In genomic region chr4:154926969-154927898, GRCm38 (mm10) we compare ENCODE assay signal across 9 mouse cellular contexts. TPM values are rescaled to one million over a fixed set of nuclear protein-coding genes. Genes with fewer than 3 reads are reported as not detected.
A peak's percentile ranks its signal among the peaks of the same experiment; 100 is the strongest.
DNase-seq lines count a peak whose midpoint lies in the region; ATAC-seq and TF ChIP-seq lines count a peak whose summit lies in the region.
"Had no signal": no experiment of that assay in that cellular context is flagged by ENCODE, and none has a peak within 500 bp of the region (broad histone marks: within the 10 kb centered on the region; RNA-seq: fewer than 3 reads in every experiment).

No protein-coding gene starts in this region.

- H3ac ChIP-seq in myocyte (ENCODE audit: control insufficient read depth, insufficient read length): no peak overlapping the region

- no peak overlapping the region for H3K4me2 ChIP-seq in hindbrain, embryonic 12.5 days (replicated peaks)
- no peak overlapping the region for H3K4me2 ChIP-seq in hindbrain, embryonic 14.5 days (replicated peaks)
- peak overlapping the region; percentile 48 for H3K4me2 ChIP-seq in intestine, embryonic 14.5 days (ENCODE audit: low read length)
- peak overlapping the region; percentile 71 for H3K4me2 ChIP-seq in myocyte (ENCODE audit: low read depth)

- H3K79me2 ChIP-seq in myocyte (ENCODE audit: control insufficient read depth, insufficient read depth): no peaks in the 10 kb centered on the region

- H3K9ac ChIP-seq in hindbrain, embryonic 12.5 days: no peak overlapping the region
- no peak overlapping the region for H3K9ac ChIP-seq in hindbrain, embryonic 14.5 days
- H3K9ac ChIP-seq in intestine, embryonic 14.5 days (ENCODE audit: low read length): no peak overlapping the region

- H3K4me1 ChIP-seq in hindbrain, embryonic 12.5 days: peaks cover 8% of the 10 kb centered on the region; the same call in 1 of the 2 replicates
- H3K4me1 ChIP-seq in hindbrain, embryonic 14.5 days (replicated peaks; ENCODE audit: control insufficient read depth, insufficient read depth, low read length): no peaks in the 10 kb centered on the region
- H3K4me1 ChIP-seq in bone marrow, adult 2 months (ENCODE audit: control insufficient read depth, insufficient read depth, low read length): peaks cover 13% of the 10 kb centered on the region
- H3K4me1 ChIP-seq in intestine, embryonic 14.5 days (replicated peaks; ENCODE audit: control insufficient read depth, insufficient read depth, low read length): peaks cover 25% of the 10 kb centered on the region

- no peak overlapping the region for H3K4me3 ChIP-seq in hindbrain, embryonic 12.5 days
- no peak overlapping the region for H3K4me3 ChIP-seq in hindbrain, embryonic 14.5 days (replicated peaks; ENCODE audit: low read length)
- peak overlapping the region; percentile 73 for H3K4me3 ChIP-seq in bone marrow, adult 2 months (replicated peaks; ENCODE audit: control insufficient read depth, low read depth, low read length)
- H3K4me3 ChIP-seq in intestine, embryonic 14.5 days (ENCODE audit: low read depth, low read length): peak overlapping the region; percentile 10; the same call in 1 of the 2 replicates
- H3K4me3 ChIP-seq in myocyte: no peak overlapping the region

- no peak for DNase-seq in hindbrain, embryonic 14.5 days (ENCODE audit: low spot score)
- no peak for DNase-seq in intestine, embryonic 14.5 days (ENCODE audit: low spot score)
- no peak for DNase-seq in adrenal gland, adult 18-20 months (ENCODE audit: low spot score in 2 of 2)
- DNase-seq in adrenal gland, postnatal 14 days: no peak

- no peaks in the 10 kb centered on the region for H3K36me3 ChIP-seq in hindbrain, embryonic 12.5 days
- no peaks in the 10 kb centered on the region for H3K36me3 ChIP-seq in hindbrain, embryonic 14.5 days (replicated peaks; ENCODE audit: control insufficient read depth, insufficient read depth)
- no peaks in the 10 kb centered on the region for H3K36me3 ChIP-seq in intestine, embryonic 14.5 days (ENCODE audit: control insufficient read depth, insufficient read depth, low read length)
- H3K36me3 ChIP-seq in myocyte (ENCODE audit: control insufficient read depth, insufficient read depth): no peaks in the 10 kb centered on the region

- TF ChIP-seq POLR2A in bone marrow, adult 2 months (IDR thresholded peaks at IDR 0.05; ENCODE audit: borderline replicate concordance, control insufficient read depth, low read depth, low read length): no peak
- no peak for TF ChIP-seq POLR2A in myocyte (IDR thresholded peaks at IDR 0.05; ENCODE audit: insufficient read length, low read depth)

- peak overlapping the region; percentile 5; the same call in 1 of the 2 replicates for H3K27ac ChIP-seq in hindbrain, embryonic 12.5 days
- H3K27ac ChIP-seq in hindbrain, embryonic 14.5 days: no peak overlapping the region
- H3K27ac ChIP-seq in bone marrow, adult 2 months (ENCODE audit: control insufficient read depth, insufficient read depth, low read depth, low read length, poor library complexity): peak overlapping the region; percentile 87
- H3K27ac ChIP-seq in intestine, embryonic 14.5 days (ENCODE audit: low read depth): peak overlapping the region; percentile 67

- ATAC-seq in hindbrain, embryonic 12.5 days (ENCODE audit: low FRiP score): no peak
- ATAC-seq in hindbrain, embryonic 14.5 days (ENCODE audit: low FRiP score): no peak
- ATAC-seq in intestine, embryonic 14.5 days (replicated peaks; ENCODE audit: low FRiP score, low TSS enrichment, low read depth): 0 out of 2 replicates have a peak, but pooled peaks have one; percentile 17
- no peak for ATAC-seq in inflammation-experienced regulatory T-cells, adult 6 months
- ATAC-seq: forebrain, embryonic 16.5 days had no signal

- 68% methylated on average over 9 of the region's 9 CpGs for WGBS in hindbrain, embryonic 12.5 days
- 77% methylated on average over 9 of the region's 9 CpGs for WGBS in hindbrain, embryonic 14.5 days
- 8% methylated on average over 9 of the region's 9 CpGs for WGBS in bone marrow, adult 2 months
- WGBS in intestine, embryonic 14.5 days: 41% methylated on average over 9 of the region's 9 CpGs

- no peaks in the 10 kb centered on the region for H3K27me3 ChIP-seq in hindbrain, embryonic 12.5 days
- H3K27me3 ChIP-seq in hindbrain, embryonic 14.5 days (ENCODE audit: control insufficient read depth, insufficient read depth, low read length): no peaks in the 10 kb centered on the region
- H3K27me3 ChIP-seq in intestine, embryonic 14.5 days (replicated peaks; ENCODE audit: control insufficient read depth, insufficient read depth, low read length): no peaks in the 10 kb centered on the region
- H3K27me3 ChIP-seq in myocyte (ENCODE audit: control insufficient read depth, insufficient read depth, insufficient read length): peaks cover 13% of the 10 kb centered on the region

- no peak for TF ChIP-seq CTCF in bone marrow, adult 2 months (IDR thresholded peaks at IDR 0.05; ENCODE audit: control insufficient read depth, insufficient read depth, low read length)

- H3K9me3 ChIP-seq in hindbrain, embryonic 12.5 days (replicated peaks): no peaks in the 10 kb centered on the region
- no peaks in the 10 kb centered on the region for H3K9me3 ChIP-seq in hindbrain, embryonic 14.5 days (ENCODE audit: control insufficient read depth, low read length)
- H3K9me3 ChIP-seq in intestine, embryonic 14.5 days (ENCODE audit: control insufficient read depth, low read length): no peaks in the 10 kb centered on the region

TF ChIP-seq in myocyte, 11 proteins besides CTCF, POLR2A, EP300 and RAD21 (continues in another document):
- TF ChIP-seq USF1 (IDR thresholded peaks at IDR 0.05; ENCODE audit: low read depth) (no peak), MYOG (IDR thresholded peaks at IDR 0.05; ENCODE audit: control insufficient read depth in 1 of 3, insufficient read depth in 1 of 3, insufficient read length in 2 of 3, low read depth in 2 of 3) (no peak)

RNA-seq across cellular contexts. Expression of gene Tnfrsf14, which starts 1.1 kb away (rescaled TPM):
- polyA plus RNA-seq in hindbrain, embryonic 12.5 days (2016; fragmentation: Nextera tagmentation; extraction: Ambion mirVana): 0.79 and 0.97 TPM in 2 replicates
- polyA plus RNA-seq in hindbrain, embryonic 14.5 days (2014; fragmentation: Nextera tagmentation; extraction: Ambion mirVana): 0.40 TPM in 1 of 2 replicates, not detected in the other
- polyA plus RNA-seq in bone marrow, adult 2 months (2011; ENCODE audit: insufficient read depth, insufficient read length, low replicate concordance, missing spikeins): 155 and 183 TPM in 2 replicates
- polyA plus RNA-seq in intestine, embryonic 14.5 days (2014; fragmentation: Nextera tagmentation; extraction: Ambion mirVana): 1.5 and 1.6 TPM in 2 replicates
- 0.43 TPM for polyA plus RNA-seq in myocyte (2012; fragmentation: generic; extraction: Trizol)
- 1 to 10 TPM; 6.4 to 8.4 TPM for total RNA-seq in adrenal gland, adult 18-20 months (2021)
- total RNA-seq in adrenal gland, postnatal 14 days (2021): 8.3 and 10.6 TPM in 2 replicates
- polyA plus RNA-seq in inflammation-experienced regulatory T-cells, adult 6 months (2017; shearing (Covaris generic)): 100 to 1,000 TPM in 2 of 3 experiments, 10 to 100 TPM in 1; 10.2 to 157 (median 117) TPM

RNA-seq across cellular contexts. Expression of gene Fam213b, which starts 28.3 kb away (rescaled TPM):
- 38.0 and 40.2 TPM in 2 replicates for polyA plus RNA-seq in hindbrain, embryonic 12.5 days (2016; fragmentation: Nextera tagmentation; extraction: Ambion mirVana)
- 55.9 and 57.1 TPM in 2 replicates for polyA plus RNA-seq in hindbrain, embryonic 14.5 days (2014; fragmentation: Nextera tagmentation; extraction: Ambion mirVana)
- 16.6 and 32.5 TPM in 2 replicates for polyA plus RNA-seq in bone marrow, adult 2 months (2011; ENCODE audit: insufficient read depth, insufficient read length, low replicate concordance, missing spikeins)
- 37.1 and 39.8 TPM in 2 replicates for polyA plus RNA-seq in intestine, embryonic 14.5 days (2014; fragmentation: Nextera tagmentation; extraction: Ambion mirVana)
- 5.7 TPM for polyA plus RNA-seq in myocyte (2012; fragmentation: generic; extraction: Trizol)
- 100 to 1,000 TPM in 1 of 2 experiments, 10 to 100 TPM in 1; 15.5 to 104 TPM for total RNA-seq in adrenal gland, adult 18-20 months (2021)
- total RNA-seq in adrenal gland, postnatal 14 days (2021): 51.9 and 52.6 TPM in 2 replicates
- polyA plus RNA-seq in inflammation-experienced regulatory T-cells, adult 6 months (2017; shearing (Covaris generic)): 10 to 100 TPM in 2 of 3 experiments, 1 to 10 TPM in 1; 2.8 to 17.4 (median 15.1) TPM

RNA-seq across cellular contexts. Expression of gene Hes5, which starts 33.5 kb away (rescaled TPM):
- 293 and 329 TPM in 2 replicates for polyA plus RNA-seq in hindbrain, embryonic 12.5 days (2016; fragmentation: Nextera tagmentation; extraction: Ambion mirVana)
- 70.0 and 102 TPM in 2 replicates for polyA plus RNA-seq in hindbrain, embryonic 14.5 days (2014; fragmentation: Nextera tagmentation; extraction: Ambion mirVana)
- polyA plus RNA-seq in bone marrow, adult 2 months (2011; ENCODE audit: insufficient read depth, insufficient read length, low replicate concordance, missing spikeins): not detected in 2 replicates
- 1.8 and 2.3 TPM in 2 replicates for polyA plus RNA-seq in intestine, embryonic 14.5 days (2014; fragmentation: Nextera tagmentation; extraction: Ambion mirVana)
- not detected for polyA plus RNA-seq in myocyte (2012; fragmentation: generic; extraction: Trizol)
- total RNA-seq in adrenal gland, adult 18-20 months (2021): not detected
- total RNA-seq in adrenal gland, postnatal 14 days (2021): not detected in 2 replicates
- 1 to 10 TPM in 2 of 3 experiments, not detected in 1; 1.2 to 1.3 TPM for polyA plus RNA-seq in inflammation-experienced regulatory T-cells, adult 6 months (2017; shearing (Covaris generic))

RNA-seq across cellular contexts. Expression of gene Pank4, which starts 36.7 kb away (rescaled TPM):
- 42.5 and 44.5 TPM in 2 replicates for polyA plus RNA-seq in hindbrain, embryonic 12.5 days (2016; fragmentation: Nextera tagmentation; extraction: Ambion mirVana)
- 34.1 and 34.4 TPM in 2 replicates for polyA plus RNA-seq in hindbrain, embryonic 14.5 days (2014; fragmentation: Nextera tagmentation; extraction: Ambion mirVana)
- 29.7 and 30.3 TPM in 2 replicates for polyA plus RNA-seq in bone marrow, adult 2 months (2011; ENCODE audit: insufficient read depth, insufficient read length, low replicate concordance, missing spikeins)
- polyA plus RNA-seq in intestine, embryonic 14.5 days (2014; fragmentation: Nextera tagmentation; extraction: Ambion mirVana): 45.4 and 46.7 TPM in 2 replicates
- 21.0 TPM for polyA plus RNA-seq in myocyte (2012; fragmentation: generic; extraction: Trizol)
- total RNA-seq in adrenal gland, adult 18-20 months (2021): 10 to 100 TPM; 28.3 to 31.9 TPM
- total RNA-seq in adrenal gland, postnatal 14 days (2021): 27.9 and 30.2 TPM in 2 replicates
- 10 to 100 TPM; 22.1 to 59.6 (median 49.1) TPM for polyA plus RNA-seq in inflammation-experienced regulatory T-cells, adult 6 months (2017; shearing (Covaris generic))

RNA-seq across cellular contexts. Expression of gene Mmel1, which starts 57.8 kb away (rescaled TPM):
- 0.40 and 0.41 TPM in 2 replicates for polyA plus RNA-seq in hindbrain, embryonic 12.5 days (2016; fragmentation: Nextera tagmentation; extraction: Ambion mirVana)
- polyA plus RNA-seq in hindbrain, embryonic 14.5 days (2014; fragmentation: Nextera tagmentation; extraction: Ambion mirVana): 0.23 and 0.65 TPM in 2 replicates
- 1.1 and 1.4 TPM in 2 replicates for polyA plus RNA-seq in bone marrow, adult 2 months (2011; ENCODE audit: insufficient read depth, insufficient read length, low replicate concordance, missing spikeins)
- polyA plus RNA-seq in intestine, embryonic 14.5 days (2014; fragmentation: Nextera tagmentation; extraction: Ambion mirVana): not detected in 2 replicates
- 0.52 TPM for polyA plus RNA-seq in myocyte (2012; fragmentation: generic; extraction: Trizol)
- 1 to 10 TPM in 1 of 2 experiments, under 1 TPM in 1; 0.19 to 3.8 TPM for total RNA-seq in adrenal gland, adult 18-20 months (2021)
- 0.68 and 1.6 TPM in 2 replicates for total RNA-seq in adrenal gland, postnatal 14 days (2021)
- not detected for polyA plus RNA-seq in inflammation-experienced regulatory T-cells, adult 6 months (2017; shearing (Covaris generic))

Comparison
In these comparisons a context has a peak if more than half of its experiments do, and no peak if none do; other contexts are left out.
1. H3K4me2 ChIP-seq: peak in intestine, embryonic 14.5 days (single experiment) and myocyte (single experiment); none in hindbrain, embryonic 12.5 days (single experiment) and hindbrain, embryonic 14.5 days (single experiment).
2. H3K4me3 ChIP-seq: peak in bone marrow, adult 2 months (single experiment) and intestine, embryonic 14.5 days (single experiment); none in hindbrain, embryonic 12.5 days (single experiment), hindbrain, embryonic 14.5 days (single experiment) and myocyte (single experiment).
3. RNA of gene Hes5, which starts 33.5 kb away (polyA plus RNA-seq): 293 to 329 TPM in hindbrain, embryonic 12.5 days and 70.0 to 102 TPM in hindbrain, embryonic 14.5 days; 1.8 to 2.3 TPM in intestine, embryonic 14.5 days, 1.2 to 1.3 TPM in inflammation-experienced regulatory T-cells, adult 6 months, not detected in bone marrow, adult 2 months and not detected in myocyte (single experiment); every median in the first group is over 10 times any median in the second.